Comparison of ENCODE assay signal across 12 mouse cellular contexts in genomic region chr3:92083042-92083441, GRCm38 (mm10). TPM values are rescaled to one million over a fixed set of nuclear protein-coding genes. Genes with fewer than 3 reads are reported as not detected.
DNase-seq lines count a peak whose midpoint lies in the region; ATAC-seq and TF ChIP-seq lines count a peak whose summit lies in the region.
"Had no signal": no experiment of that assay in that cellular context is flagged by ENCODE, and none has a peak within 500 bp of the region (broad histone marks: within the 10 kb centered on the region; RNA-seq: fewer than 3 reads in every experiment).

Lor (minus strand) TSS chr3:92083142.

- no peak for ATAC-seq in forebrain, embryonic 11.5 days (replicated peaks; ENCODE audit: low FRiP score)
- no peak for ATAC-seq in intestine, embryonic 14.5 days (replicated peaks; ENCODE audit: low FRiP score, low TSS enrichment, low read depth)
- no peak for ATAC-seq in neural tube, embryonic 13.5 days (ENCODE audit: low read depth)

- no peak for TF ChIP-seq CTCF in layer of hippocampus, adult 2 months (conservative IDR thresholded peaks at IDR 0.05)

- 90% methylated on average over 2 of the region's 2 CpGs for WGBS in forebrain, embryonic 11.5 days
- 81% methylated on average over 2 of the region's 2 CpGs for WGBS in intestine, embryonic 14.5 days
- 84% methylated on average over 2 of the region's 2 CpGs for WGBS in neural tube, embryonic 13.5 days

- peak within 1 kb of the TSS; percentile 83; the same call in 1 of the 2 replicates for H3K4me2 ChIP-seq in forebrain, embryonic 11.5 days (ENCODE audit: low read depth, low read length, severe bottlenecking)
- peak within 1 kb of the TSS; percentile 91 for H3K4me2 ChIP-seq in intestine, embryonic 14.5 days (ENCODE audit: low read length)
- H3K4me2 ChIP-seq in neural tube, embryonic 13.5 days = peak within 1 kb of the TSS; percentile 75

- peaks cover 14% of the 10 kb centered on the region for H3K27me3 ChIP-seq in forebrain, embryonic 11.5 days (ENCODE audit: control insufficient read depth, insufficient read depth, low read length)
- peaks cover 42% of the 10 kb centered on the region for H3K27me3 ChIP-seq in intestine, embryonic 14.5 days (replicated peaks; ENCODE audit: control insufficient read depth, insufficient read depth, low read length)
- H3K27me3 ChIP-seq in neural tube, embryonic 13.5 days = peaks cover 43% of the 10 kb centered on the region

- intact Hi-C loops in left cerebral cortex, postnatal 36 days (cut with DNase I) = no loop called here

- no peak for DNase-seq in layer of hippocampus, adult 2 months (ENCODE audit: low spot score in 2 of 2)
- no peak for DNase-seq in layer of hippocampus, adult 9-10 months (ENCODE audit: low spot score)
- DNase-seq in forebrain, embryonic 11.5 days (ENCODE audit: low spot score) = no peak
- no peak for DNase-seq in intestine, embryonic 14.5 days (ENCODE audit: low spot score)
- no peak for DNase-seq in yolk sac, embryonic 10.5 days (ENCODE audit: low spot score)
- no peak for DNase-seq in retina, postnatal 1 day
- no peak for DNase-seq in left cerebral cortex, postnatal 36 days (ENCODE audit: low spot score in 2 of 2)
- DNase-seq: thymus, adult 2 months had no signal

- peak within 1 kb of the TSS; percentile 71 for H3K4me3 ChIP-seq in layer of hippocampus, adult 2 months
- peak within 1 kb of the TSS; percentile 67; the same call in 1 of the 2 replicates for H3K4me3 ChIP-seq in forebrain, embryonic 11.5 days (ENCODE audit: low read depth, low read length)
- peak within 1 kb of the TSS; percentile 57 for H3K4me3 ChIP-seq in intestine, embryonic 14.5 days (ENCODE audit: low read depth, low read length)
- peak within 1 kb of the TSS; percentile 66 for H3K4me3 ChIP-seq in neural tube, embryonic 13.5 days

- no peaks in the 10 kb centered on the region for H3K36me3 ChIP-seq in forebrain, embryonic 11.5 days (ENCODE audit: control insufficient read depth, insufficient read depth, low read length)
- H3K36me3 ChIP-seq in intestine, embryonic 14.5 days (ENCODE audit: control insufficient read depth, insufficient read depth, low read length) = no peaks in the 10 kb centered on the region
- no peaks in the 10 kb centered on the region for H3K36me3 ChIP-seq in neural tube, embryonic 13.5 days
- H3K36me3 ChIP-seq: G1E; liver, embryonic 15.5 days had no signal

- H3K9me3 ChIP-seq in forebrain, embryonic 11.5 days (ENCODE audit: control insufficient read depth, low read length) = no peaks in the 10 kb centered on the region
- H3K9me3 ChIP-seq in intestine, embryonic 14.5 days (ENCODE audit: control insufficient read depth, low read length) = no peaks in the 10 kb centered on the region
- H3K9me3 ChIP-seq in neural tube, embryonic 13.5 days = no peaks in the 10 kb centered on the region
- H3K9me3 ChIP-seq: liver, embryonic 15.5 days had no signal

- H3K27ac ChIP-seq in layer of hippocampus, adult 2 months = peak within 1 kb of the TSS; percentile 94; the same call in 1 of the 2 replicates
- no peak within 1 kb of the TSS for H3K27ac ChIP-seq in forebrain, embryonic 11.5 days (ENCODE audit: low read depth, low read length)
- H3K27ac ChIP-seq in intestine, embryonic 14.5 days (ENCODE audit: low read depth) = no peak within 1 kb of the TSS
- peak within 1 kb of the TSS; percentile 95; the same call in 1 of the 2 replicates for H3K27ac ChIP-seq in neural tube, embryonic 13.5 days (replicated peaks)
- H3K27ac ChIP-seq: liver, embryonic 15.5 days had no signal

- no peaks in the 10 kb centered on the region; the same call in 1 of the 2 replicates for H3K4me1 ChIP-seq in forebrain, embryonic 11.5 days (replicated peaks; ENCODE audit: control insufficient read depth, insufficient read depth, low read length)
- H3K4me1 ChIP-seq in intestine, embryonic 14.5 days (replicated peaks; ENCODE audit: control insufficient read depth, insufficient read depth, low read length) = no peaks in the 10 kb centered on the region
- H3K4me1 ChIP-seq in neural tube, embryonic 13.5 days (replicated peaks) = peaks cover 15% of the 10 kb centered on the region
- H3K4me1 ChIP-seq: liver, embryonic 15.5 days had no signal

- H3K9ac ChIP-seq in forebrain, embryonic 11.5 days (ENCODE audit: low read length) = no peak within 1 kb of the TSS
- H3K9ac ChIP-seq in intestine, embryonic 14.5 days (ENCODE audit: low read length) = no peak within 1 kb of the TSS
- peak within 1 kb of the TSS; percentile 87 for H3K9ac ChIP-seq in neural tube, embryonic 13.5 days
- H3K9ac ChIP-seq: liver, embryonic 15.5 days had no signal

RNA-seq across cellular contexts. Expression of gene Lor, which starts in this region (rescaled TPM):
- total RNA-seq in layer of hippocampus, adult 2 months (2021) = 1 to 10 TPM; 3.5 to 3.6 TPM
- 0.86 and 0.99 TPM in 2 replicates for polyA plus RNA-seq in forebrain, embryonic 11.5 days (2014; fragmentation: Nextera tagmentation; extraction: Ambion mirVana)
- polyA plus RNA-seq in intestine, embryonic 14.5 days (2014; fragmentation: Nextera tagmentation; extraction: Ambion mirVana) = 0.09 TPM in 2 replicates
- polyA plus RNA-seq in neural tube, embryonic 13.5 days (2015; fragmentation: Nextera tagmentation; extraction: Ambion mirVana) = 4.5 and 4.8 TPM in 2 replicates
- total RNA-seq in left cerebral cortex, postnatal 36 days (2021) = 1 to 10 TPM; 1.0 to 2.8 TPM
- total RNA-seq: G1E; hematopoietic stem cell, adult 5-6 weeks had no signal
- polyA plus RNA-seq: G1E; liver, embryonic 15.5 days had no signal

Comparison
In these comparisons a context has a peak if more than half of its experiments do, and no peak if none do; other contexts are left out.
1. H3K27ac ChIP-seq: peak in layer of hippocampus, adult 2 months (single experiment) and neural tube, embryonic 13.5 days (single experiment); none in forebrain, embryonic 11.5 days (single experiment) and intestine, embryonic 14.5 days (single experiment).
2. Peak in every context shown above with its lines, with median percentiles within 50 percentile points of each other: H3K4me3 ChIP-seq and H3K4me2 ChIP-seq.